Mouse (Mus musculus): ENCODE measurements around the gene Xxylt1. TPM values are rescaled to one million over a fixed set of nuclear protein-coding genes. Genes with fewer than 3 reads are reported as not detected.

The Xxylt1 gene
- total RNA-seq (2021): 10 to 100 TPM; 21.2 to 22.7 TPM

GRCm38 (mm10) chr16:31081125-31081664 lies at the start of gene Xxylt1:
Xxylt1 (minus strand) TSS chr16:31081432.
- intact Hi-C loops (cut with DNase I): loop anchor here (5.0 kb wide), 1 partner anchor 271 kb away; no protein-coding TSS in a partner anchor
- peak; percentile 94 to 97 for DNase-seq (ENCODE audit: low spot score in 2 of 2)

- intact Hi-C loops (cut with DNase I): loop anchor here (5.0 kb wide), 1 partner anchor 219 kb away; no protein-coding TSS in a partner anchor
- DNase-seq (ENCODE audit: low spot score in 2 of 2): no peak
Measured at GRCm38 (mm10) chr16:31128116-31128515, 46.9 kb upstream of the Xxylt1 start.

DNA sequence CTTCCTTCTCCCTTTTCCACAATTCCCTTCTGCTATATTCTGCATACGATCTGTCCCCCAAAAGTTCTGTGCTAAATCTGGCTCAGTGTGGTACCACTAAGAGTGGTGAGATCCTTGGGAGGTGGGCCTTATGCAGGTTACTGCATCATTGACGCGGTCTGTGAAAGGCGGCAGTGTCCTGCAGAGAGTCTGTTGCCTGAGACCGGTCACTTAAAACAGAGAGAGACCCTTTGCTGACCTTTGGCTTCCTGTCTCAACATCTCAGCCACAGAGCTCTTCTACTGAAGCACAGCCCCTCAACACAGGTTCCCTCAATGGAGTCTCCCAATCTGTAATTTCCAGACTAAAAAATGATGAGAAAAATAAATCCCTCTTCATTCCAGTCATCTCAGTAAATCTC lies 43.8 kb upstream of the Xxylt1 start:
- intact Hi-C loops (cut with DNase I): loop anchor here (5.0 kb wide), 1 partner anchor 222 kb away; no protein-coding TSS in a partner anchor
- DNase-seq (ENCODE audit: low spot score in 2 of 2): no peak

DNA sequence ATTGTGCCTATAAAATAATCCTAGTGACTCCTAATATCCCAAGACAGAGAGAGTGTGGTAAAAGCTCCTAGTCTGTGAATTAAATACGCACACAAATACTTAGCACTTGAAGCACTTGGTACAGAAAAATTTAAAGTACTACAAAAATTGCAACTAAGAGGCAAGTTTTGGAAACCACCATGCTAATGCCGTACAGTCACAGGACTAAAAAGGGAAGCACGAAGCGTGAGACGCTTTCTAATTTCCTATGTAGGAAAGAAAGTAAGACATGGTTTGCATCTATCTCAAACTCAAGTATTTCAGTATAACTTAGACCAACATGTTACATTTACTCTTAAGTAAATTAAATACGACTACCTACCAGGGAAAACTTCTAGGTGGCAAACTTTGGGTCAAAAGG lies 40.4 kb upstream of the Xxylt1 start:
- DNase-seq (ENCODE audit: low spot score in 2 of 2): no peak
- intact Hi-C loops (cut with DNase I): no loop called here

DNA sequence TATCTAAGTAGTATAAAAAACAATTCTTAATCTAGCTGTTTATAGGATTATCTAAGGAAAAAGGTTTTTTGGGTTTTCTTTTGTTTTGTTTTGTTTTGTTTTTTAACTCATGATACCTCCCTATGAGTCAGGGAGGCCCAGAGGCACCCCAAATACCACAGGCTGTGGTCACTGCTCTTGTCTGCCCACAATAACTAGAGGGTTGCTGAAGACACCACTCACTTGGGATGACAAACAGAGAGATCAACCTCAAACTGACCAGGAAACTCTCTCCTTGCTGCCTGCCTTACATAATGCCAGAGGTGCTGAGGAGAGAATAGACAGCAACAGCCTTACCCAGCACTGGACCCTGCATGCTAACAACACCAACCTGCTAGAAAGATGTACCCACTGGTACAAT lies 32.4 kb upstream of the Xxylt1 start:
- intact Hi-C loops (cut with DNase I): no loop called here
- DNase-seq (ENCODE audit: low spot score in 2 of 2): no peak

GRCm38 (mm10) chr16:31101352-31101751 lies 20.1 kb upstream of the Xxylt1 start:
- intact Hi-C loops (cut with DNase I): no loop called here
- no peak for DNase-seq (ENCODE audit: low spot score in 2 of 2)

DNA sequence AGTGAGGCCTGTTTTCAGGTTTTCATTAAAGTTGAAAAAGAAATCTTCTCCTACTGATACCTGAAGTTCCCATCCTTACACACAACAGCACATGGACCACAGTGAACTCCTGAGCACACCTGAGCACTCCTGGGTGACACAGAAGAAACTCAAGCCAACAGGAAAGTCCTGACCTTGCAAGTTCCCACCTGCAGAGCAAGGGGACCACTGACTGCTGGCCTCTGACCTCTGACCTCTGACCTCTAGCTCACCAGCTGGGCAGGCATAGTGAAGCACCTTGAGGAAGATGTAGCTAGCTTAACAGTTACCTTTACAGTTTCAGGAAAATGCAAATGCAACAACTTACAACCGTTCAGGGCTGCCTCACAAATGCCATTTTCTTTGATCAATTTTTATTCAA lies 18.7 kb upstream of the Xxylt1 start:
- no peak for DNase-seq (ENCODE audit: low spot score in 2 of 2)
- intact Hi-C loops (cut with DNase I): no loop called here

GRCm38 (mm10) chr16:31094036-31094435 lies 12.8 kb upstream of the Xxylt1 start:
- intact Hi-C loops (cut with DNase I): no loop called here
- no peak for DNase-seq (ENCODE audit: low spot score in 2 of 2)

DNA sequence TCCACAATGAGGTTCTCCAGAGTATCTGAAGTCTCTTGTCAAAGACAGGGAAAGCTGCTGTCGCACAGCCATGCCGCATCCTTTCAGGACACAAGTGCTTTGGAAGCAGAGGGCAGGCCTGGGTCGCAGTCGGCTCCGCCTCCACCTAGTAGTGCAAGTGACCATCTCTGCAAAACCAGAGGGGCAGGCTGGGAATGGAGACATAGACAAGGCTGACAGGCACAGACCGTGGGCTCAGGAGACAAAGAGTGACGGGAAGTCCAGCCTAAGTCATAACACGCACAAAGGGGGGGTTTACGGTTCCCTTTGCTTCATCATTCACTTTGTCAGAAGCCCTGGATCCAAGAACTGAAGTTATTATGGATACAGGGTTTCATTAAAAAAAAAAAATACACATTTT lies 12.0 kb upstream of the Xxylt1 start:
- intact Hi-C loops (cut with DNase I): no loop called here

GRCm38 (mm10) chr16:31081891-31082290 lies 659 bp upstream of the Xxylt1 start:
- no peak for DNase-seq (ENCODE audit: low spot score in 2 of 2)
- intact Hi-C loops (cut with DNase I): loop anchor here (5.0 kb wide), 1 partner anchor 270 kb away; no protein-coding TSS in a partner anchor

More for the DNA sequence above, 12.0 kb upstream of the Xxylt1 start:
- no peak for DNase-seq (ENCODE audit: low spot score in 2 of 2)

DNA sequence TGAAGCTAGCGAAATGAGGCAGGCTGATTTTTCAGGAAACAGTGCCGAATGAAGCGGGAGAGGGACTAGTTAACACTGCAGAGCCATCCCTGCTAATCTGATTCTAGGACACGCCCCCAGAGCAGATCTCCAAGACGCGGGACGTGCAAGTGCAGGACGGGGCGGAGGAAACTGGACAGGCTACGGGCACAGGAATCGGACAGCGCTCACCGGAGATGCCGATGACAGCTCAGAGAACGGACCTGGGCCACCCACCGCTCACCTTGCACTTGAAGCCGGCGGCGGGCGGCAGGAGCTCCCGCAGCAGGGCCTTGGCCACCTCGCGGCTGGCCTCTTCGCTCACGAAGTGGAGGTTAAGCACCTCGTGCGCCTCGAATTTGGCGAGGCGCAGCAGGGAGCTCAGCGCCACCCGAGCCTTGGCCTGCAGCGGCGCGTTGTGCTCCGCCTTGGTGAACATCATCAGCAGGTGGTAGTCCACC lies 620 bp downstream of the Xxylt1 start:
- DNase-seq (ENCODE audit: low spot score in 2 of 2): peak; percentile 57 to 60
- intact Hi-C loops (cut with DNase I): loop anchor here (5.0 kb wide), 1 partner anchor 272 kb away; no protein-coding TSS in a partner anchor

- no peak for DNase-seq (ENCODE audit: low spot score in 2 of 2)
- intact Hi-C loops (cut with DNase I): no loop called here
Measured at GRCm38 (mm10) chr16:31077396-31077795, 3.8 kb downstream of the Xxylt1 start.

- DNase-seq (ENCODE audit: low spot score in 2 of 2): no peak
- intact Hi-C loops (cut with DNase I): no loop called here
Measured at GRCm38 (mm10) chr16:31076436-31076835, 4.8 kb downstream of the Xxylt1 start.

DNA sequence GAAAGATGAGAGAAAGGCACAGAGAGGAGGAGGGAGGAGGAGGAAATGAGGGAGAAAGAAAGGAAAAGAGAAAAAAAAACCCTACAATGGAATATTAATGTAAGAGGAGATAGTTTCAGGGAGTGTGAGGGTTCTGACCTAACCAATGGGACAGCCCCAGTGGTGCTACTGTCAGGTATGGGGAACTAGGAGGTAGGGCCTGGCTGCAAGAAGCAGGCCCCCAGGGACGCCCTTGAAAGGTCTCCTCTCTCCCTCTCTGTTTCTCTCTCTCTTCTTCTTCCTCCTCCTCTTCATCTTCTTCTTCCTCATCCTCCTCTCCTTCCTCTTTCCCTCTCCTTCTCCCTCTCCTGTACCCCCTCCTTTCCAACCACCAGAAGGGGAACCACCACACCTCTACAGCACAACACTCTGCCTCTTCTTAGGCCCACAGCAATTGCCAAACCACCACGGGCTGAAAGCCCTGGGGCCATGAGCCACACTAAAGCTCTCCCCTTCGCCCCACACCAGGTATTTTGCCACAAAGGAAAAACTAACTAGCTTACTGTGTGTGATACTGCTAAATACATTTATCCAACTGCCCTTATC lies 6.8 kb downstream of the Xxylt1 start:
- intact Hi-C loops (cut with DNase I): loop anchor here (5.0 kb wide), 2 partner anchors 92 to 1237 kb away; no protein-coding TSS in a partner anchor
- DNase-seq (ENCODE audit: low spot score in 2 of 2): no peak

DNA sequence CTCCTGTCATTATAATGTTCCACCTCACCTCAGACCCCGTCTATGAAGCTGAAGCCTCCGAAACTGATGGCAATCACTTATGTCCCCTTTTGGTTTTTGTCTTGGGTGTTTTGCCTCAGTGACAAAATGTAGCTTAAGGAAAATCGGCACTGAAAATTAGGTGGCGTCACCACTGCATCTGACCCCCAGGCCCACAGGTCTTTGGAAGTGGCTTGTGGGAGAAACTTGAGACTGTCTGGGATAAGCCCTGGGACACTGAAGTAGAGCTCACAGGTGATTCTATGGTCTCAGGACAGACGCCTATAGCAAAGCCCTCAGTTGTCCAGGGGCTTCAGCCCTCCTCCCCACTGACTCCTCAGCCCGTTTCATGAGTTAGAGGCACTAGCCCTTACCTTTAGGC lies 9.5 kb downstream of the Xxylt1 start:
- no peak for DNase-seq (ENCODE audit: low spot score in 2 of 2)
- intact Hi-C loops (cut with DNase I): loop anchor here (2.0 to 5.0 kb wide), 4 partner anchors 89 to 1234 kb away; no protein-coding TSS in a partner anchor

DNA sequence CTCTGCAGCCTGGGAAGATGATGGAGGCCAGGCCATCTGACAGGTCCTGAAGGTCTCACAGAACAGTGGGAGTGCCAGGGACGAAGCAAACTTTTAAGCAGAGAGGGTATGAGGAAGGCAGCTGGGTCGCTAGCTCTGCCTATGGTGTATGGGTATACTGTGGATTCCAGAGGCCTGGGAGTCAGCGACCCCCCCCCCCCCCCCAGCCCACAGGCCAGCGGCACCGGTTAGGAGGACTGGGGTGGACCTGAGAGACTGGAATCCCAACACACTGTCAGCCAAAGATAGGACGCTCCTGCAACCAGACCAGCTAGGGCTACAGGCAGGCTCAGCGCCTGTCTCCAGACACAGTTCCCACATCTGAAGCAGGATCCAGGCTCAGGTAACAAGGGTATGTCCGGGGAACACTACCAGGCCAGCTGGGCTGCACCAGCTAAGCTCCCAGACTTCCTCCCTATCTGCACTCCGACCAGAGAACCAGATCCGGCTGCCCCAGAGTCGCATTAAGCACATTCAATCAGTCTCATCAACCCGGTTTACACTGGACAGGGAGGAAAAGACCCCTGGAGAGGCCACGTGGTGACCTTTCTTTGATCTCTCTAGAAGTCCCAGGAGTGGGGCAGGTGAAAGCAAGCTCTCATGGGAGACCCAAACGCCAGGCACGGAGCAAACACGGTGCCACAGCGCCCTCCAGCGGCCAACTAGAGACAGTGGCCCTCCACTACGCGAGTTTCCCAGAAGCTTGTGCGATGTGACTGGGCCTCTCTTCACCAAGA lies 10.7 kb downstream of the Xxylt1 start:
- DNase-seq (ENCODE audit: low spot score in 2 of 2): peak; percentile 81 to 88
- intact Hi-C loops (cut with DNase I): loop anchor here (2.0 to 5.0 kb wide), 4 partner anchors 88 to 1233 kb away; no protein-coding TSS in a partner anchor

DNA sequence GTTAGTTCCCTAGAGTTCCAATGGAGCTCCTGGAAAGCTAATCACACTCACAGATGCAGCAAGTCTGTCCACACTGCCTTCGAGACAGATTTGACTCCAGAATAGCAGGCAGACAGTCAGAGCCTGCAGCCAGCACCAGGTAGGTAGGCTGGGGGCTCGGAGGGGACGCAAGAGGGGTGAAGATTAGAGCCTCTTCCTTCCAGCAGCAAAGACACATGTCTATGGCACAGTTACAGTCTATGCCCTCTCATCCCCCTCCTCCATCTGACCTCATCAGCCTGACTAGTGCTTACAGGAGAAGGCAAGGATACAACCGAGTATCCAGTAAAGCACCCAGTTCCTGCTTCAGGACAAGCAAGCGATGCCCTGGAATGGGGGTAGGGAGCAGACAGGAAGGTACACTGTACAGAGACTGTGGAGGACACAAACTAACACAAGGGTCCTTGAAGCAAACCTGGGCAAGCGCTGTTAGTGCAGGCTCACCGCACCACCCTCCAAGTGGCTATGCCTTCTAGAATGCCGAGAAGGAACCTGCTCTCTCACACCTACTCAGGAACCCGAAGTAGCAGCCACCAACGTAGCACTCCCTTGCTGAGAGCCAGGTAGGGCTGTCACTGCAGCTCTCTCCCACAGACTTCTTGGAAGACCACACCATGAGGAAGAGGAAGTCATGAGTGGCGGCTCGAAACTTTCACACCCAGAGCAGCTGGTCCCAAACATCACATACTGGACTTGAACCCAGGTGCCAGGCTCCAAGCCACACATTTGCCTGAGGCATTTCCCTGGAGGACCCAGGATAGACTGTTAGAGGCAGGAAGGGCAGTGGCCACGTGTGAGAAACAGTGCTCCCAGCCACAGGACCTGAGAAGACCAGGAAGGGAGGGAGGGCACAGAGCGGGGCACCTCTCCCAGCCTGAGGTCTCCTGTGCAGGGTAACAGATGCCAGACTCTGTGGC lies 11.7 kb downstream of the Xxylt1 start:
- DNase-seq (ENCODE audit: low spot score in 2 of 2): peak; percentile 41 to 50

DNA sequence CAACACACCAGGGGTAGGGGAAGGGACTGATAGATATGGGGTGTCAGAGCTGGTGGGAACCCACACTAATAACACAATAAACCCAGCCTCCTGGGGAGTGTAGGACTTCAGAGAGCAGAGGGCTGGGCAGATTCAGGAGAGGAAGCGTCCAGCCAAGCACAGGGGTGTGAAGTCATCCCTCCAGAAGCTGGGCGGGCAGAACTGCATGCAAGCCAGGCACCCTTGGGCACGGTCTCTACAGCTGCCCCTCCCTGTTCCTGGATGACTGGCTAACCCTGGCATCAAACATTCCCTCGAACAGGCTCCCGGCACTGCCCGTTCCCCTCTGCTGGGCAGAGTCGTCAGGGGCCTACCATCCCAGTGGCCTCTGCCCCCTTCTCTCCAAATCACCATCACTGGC lies 13.0 kb downstream of the Xxylt1 start:
- intact Hi-C loops (cut with DNase I): no loop called here
- no peak for DNase-seq (ENCODE audit: low spot score in 2 of 2)

More for the DNA sequence above, 11.7 kb downstream of the Xxylt1 start:
- intact Hi-C loops (cut with DNase I): loop anchor here (2.0 to 5.0 kb wide), 4 partner anchors 87 to 1232 kb away; no protein-coding TSS in a partner anchor
